Mouse (Mus musculus): ENCODE results near the gene Fam208a. TPM values are rescaled to one million over a fixed set of nuclear protein-coding genes. Genes with fewer than 3 reads are reported as not detected.

Gene Fam208a
- total RNA-seq, 1 experiment: 51.8 TPM

DNA sequence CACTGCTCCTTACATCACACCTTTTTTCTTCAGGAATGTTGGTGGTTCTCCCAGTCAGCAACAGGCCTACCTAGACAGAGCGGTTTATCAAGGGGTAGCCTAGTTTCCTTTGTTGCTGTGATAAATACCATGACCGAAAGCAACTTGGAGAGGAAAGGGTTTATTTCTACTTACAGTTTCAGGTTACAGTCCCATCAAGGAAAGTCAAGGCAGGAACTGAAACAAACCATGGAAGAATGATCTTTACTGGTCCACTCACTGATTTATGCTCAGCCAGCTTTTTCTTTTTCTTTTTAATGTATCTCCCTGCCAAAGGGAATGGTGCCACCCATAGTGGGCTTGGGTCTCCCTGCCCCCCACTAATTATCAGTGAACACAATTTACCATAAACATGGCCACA, 22.7 kb upstream of the Fam208a start:
- DNase-seq (ENCODE audit: low read depth, low spot score): no peak
- TF ChIP-seq CHD2 (IDR thresholded peaks at IDR 0.05; ENCODE audit: low read depth, low read length) (no peak), ZC3H11A (IDR thresholded peaks at IDR 0.05; ENCODE audit: borderline replicate concordance, low read depth, low read length) (no peak), HCFC1 (IDR thresholded peaks at IDR 0.05; ENCODE audit: borderline replicate concordance, insufficient read depth, low read length) (no peak), MAFK (IDR thresholded peaks at IDR 0.05; ENCODE audit: insufficient read depth, low read depth, low read length) (no peak), ZNF384 (IDR thresholded peaks at IDR 0.05; ENCODE audit: low read depth, low read length) (no peak)
- in situ Hi-C loops (cut with MboI; ENCODE audit: low sequenced_read_pairs in 2 of 2, unreplicated experiment in 2 of 2): loop anchor here (5.0 to 10.0 kb wide), 2 partner anchors 219 to 221 kb away; no protein-coding TSS in a partner anchor
- Histone ChIP-seq H3K9me3 (ENCODE audit: control insufficient read depth, insufficient read depth, low read depth, low read length) (no peaks in the 10 kb centered on the region), H3K4me3 (ENCODE audit: insufficient read depth in 1 of 2, low read depth in 1 of 2, low read length in 2 of 2, poor library complexity in 1 of 2, severe bottlenecking in 1 of 2) (no peak overlapping the region), H3K4me1 (ENCODE audit: control insufficient read depth in 2 of 2, insufficient read depth in 2 of 2, low read length in 2 of 2, poor library complexity in 1 of 2) (no peaks in the 10 kb centered on the region), H3K36me3 (ENCODE audit: control insufficient read depth, insufficient read depth, low read length, poor library complexity, severe bottlenecking) (peaks cover 10% of the 10 kb centered on the region), H3K27ac (ENCODE audit: insufficient read depth, low read depth, low read length, poor library complexity, severe bottlenecking) (no peak overlapping the region), H3K9ac (ENCODE audit: insufficient read depth, low read depth, low read length, poor library complexity, severe bottlenecking) (no peak overlapping the region)

DNA sequence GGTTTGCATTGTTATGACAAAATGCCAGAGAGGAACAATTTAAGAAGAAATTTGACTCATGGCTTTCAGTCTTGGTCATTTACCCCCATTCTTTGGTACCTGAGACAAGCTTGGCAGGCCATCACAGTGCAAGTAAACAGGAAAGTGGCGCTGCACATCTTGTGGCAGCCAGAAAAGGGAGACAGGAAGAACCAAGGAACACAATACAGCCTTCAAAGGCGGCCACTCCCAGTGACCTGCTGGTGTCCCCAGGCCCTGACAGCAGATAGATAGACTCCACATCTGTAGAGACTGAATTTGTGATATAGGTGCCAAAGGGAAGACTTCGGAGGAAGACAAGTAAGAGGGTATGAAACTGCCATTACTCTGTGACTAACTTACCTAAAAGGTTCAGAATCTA, 20.4 kb upstream of the Fam208a start:
- Histone ChIP-seq H3K4me1 (ENCODE audit: control insufficient read depth in 2 of 2, insufficient read depth in 2 of 2, low read length in 2 of 2, poor library complexity in 1 of 2) (no peaks in the 10 kb centered on the region), H3K36me3 (ENCODE audit: control insufficient read depth, insufficient read depth, low read length, poor library complexity, severe bottlenecking) (no peaks in the 10 kb centered on the region; the same call in 1 of the 2 replicates), H3K9ac (ENCODE audit: insufficient read depth, low read depth, low read length, poor library complexity, severe bottlenecking) (no peak overlapping the region), H3K4me3 (ENCODE audit: insufficient read depth in 1 of 2, low read depth in 1 of 2, low read length in 2 of 2, poor library complexity in 1 of 2, severe bottlenecking in 1 of 2) (no peak overlapping the region), H3K27ac (ENCODE audit: insufficient read depth, low read depth, low read length, poor library complexity, severe bottlenecking) (no peak overlapping the region), H3K9me3 (ENCODE audit: control insufficient read depth, insufficient read depth, low read depth, low read length) (no peaks in the 10 kb centered on the region)
- no peak for TF ChIP-seq ZC3H11A (IDR thresholded peaks at IDR 0.05; ENCODE audit: borderline replicate concordance, low read depth, low read length)
- no peak for TF ChIP-seq HCFC1 (IDR thresholded peaks at IDR 0.05; ENCODE audit: borderline replicate concordance, insufficient read depth, low read length)
- no peak for TF ChIP-seq CHD2 (IDR thresholded peaks at IDR 0.05; ENCODE audit: low read depth, low read length)
- no peak for TF ChIP-seq ZNF384 (IDR thresholded peaks at IDR 0.05; ENCODE audit: low read depth, low read length)
- TF ChIP-seq MAFK (IDR thresholded peaks at IDR 0.05; ENCODE audit: insufficient read depth, low read depth, low read length): no peak
- DNase-seq (ENCODE audit: low read depth, low spot score): no peak
- in situ Hi-C loops (cut with MboI; ENCODE audit: low sequenced_read_pairs in 2 of 2, unreplicated experiment in 2 of 2): loop anchor here (5.0 to 10.0 kb wide), 2 partner anchors 221 to 223 kb away; no protein-coding TSS in a partner anchor

DNA sequence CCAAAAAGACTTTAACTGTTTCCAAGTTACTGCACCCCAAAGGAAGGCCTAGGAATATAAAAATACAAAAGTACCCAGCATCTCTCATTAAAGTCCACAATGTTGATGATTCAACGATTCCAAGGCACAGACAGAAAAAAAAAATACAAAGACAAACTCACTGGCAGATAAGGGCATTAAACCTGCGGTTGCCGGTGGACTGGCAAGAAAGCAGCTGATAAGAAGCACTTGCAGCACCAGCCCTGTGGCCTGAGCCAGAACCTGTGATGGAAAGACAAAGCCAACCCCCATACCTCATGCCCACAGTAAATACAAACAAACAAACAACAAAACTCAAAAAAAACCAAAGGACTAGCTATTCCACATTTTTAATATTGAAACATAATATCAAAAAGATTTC, 19.0 kb upstream of the Fam208a start:
- in situ Hi-C loops (cut with MboI; ENCODE audit: low sequenced_read_pairs in 2 of 2, unreplicated experiment in 2 of 2): loop anchor here (5.0 to 10.0 kb wide), 3 partner anchors 155 to 225 kb away; no protein-coding TSS in a partner anchor
- Histone ChIP-seq H3K4me3 (ENCODE audit: insufficient read depth in 1 of 2, low read depth in 1 of 2, low read length in 2 of 2, poor library complexity in 1 of 2, severe bottlenecking in 1 of 2) (no peak overlapping the region), H3K27ac (ENCODE audit: insufficient read depth, low read depth, low read length, poor library complexity, severe bottlenecking) (no peak overlapping the region), H3K36me3 (ENCODE audit: control insufficient read depth, insufficient read depth, low read length, poor library complexity, severe bottlenecking) (no peaks in the 10 kb centered on the region), H3K4me1 (ENCODE audit: control insufficient read depth in 2 of 2, insufficient read depth in 2 of 2, low read length in 2 of 2, poor library complexity in 1 of 2) (no peaks in the 10 kb centered on the region), H3K9ac (ENCODE audit: insufficient read depth, low read depth, low read length, poor library complexity, severe bottlenecking) (no peak overlapping the region), H3K9me3 (ENCODE audit: control insufficient read depth, insufficient read depth, low read depth, low read length) (no peaks in the 10 kb centered on the region)
- no peak for DNase-seq (ENCODE audit: low read depth, low spot score)
- TF ChIP-seq CHD2 (IDR thresholded peaks at IDR 0.05; ENCODE audit: low read depth, low read length): no peak

DNA sequence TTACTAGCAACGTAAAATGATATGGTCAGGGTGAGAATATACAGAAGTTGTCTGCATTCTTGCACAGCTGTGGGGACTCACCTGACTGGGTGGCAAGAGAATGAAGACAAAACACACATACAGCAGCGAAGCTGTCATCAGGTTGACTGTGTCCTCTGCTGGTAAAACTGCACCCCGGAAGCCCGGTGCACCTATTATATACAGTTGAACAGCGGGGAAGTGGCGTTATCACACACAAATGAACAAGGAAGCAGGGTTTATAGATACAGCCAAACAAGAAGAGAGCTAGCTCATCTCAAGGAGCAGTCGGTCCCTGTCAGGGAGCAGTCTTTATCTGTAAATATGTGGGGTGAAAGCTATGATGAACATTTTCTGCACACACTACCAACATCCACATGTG, 17.1 kb upstream of the Fam208a start:
- H3K4me1 ChIP-seq (ENCODE audit: control insufficient read depth in 2 of 2, insufficient read depth in 2 of 2, low read length in 2 of 2, poor library complexity in 1 of 2): no peaks in the 10 kb centered on the region
- H3K27ac ChIP-seq (ENCODE audit: insufficient read depth, low read depth, low read length, poor library complexity, severe bottlenecking): no peak overlapping the region
- no peak for TF ChIP-seq HCFC1 (IDR thresholded peaks at IDR 0.05; ENCODE audit: borderline replicate concordance, insufficient read depth, low read length)
- no peak for TF ChIP-seq CHD2 (IDR thresholded peaks at IDR 0.05; ENCODE audit: low read depth, low read length)
- no peak for TF ChIP-seq ZC3H11A (IDR thresholded peaks at IDR 0.05; ENCODE audit: borderline replicate concordance, low read depth, low read length)
- TF ChIP-seq ZNF384 (IDR thresholded peaks at IDR 0.05; ENCODE audit: low read depth, low read length): no peak
- no peak for TF ChIP-seq MAFK (IDR thresholded peaks at IDR 0.05; ENCODE audit: insufficient read depth, low read depth, low read length)
- no peaks in the 10 kb centered on the region for H3K36me3 ChIP-seq (ENCODE audit: control insufficient read depth, insufficient read depth, low read length, poor library complexity, severe bottlenecking)
- H3K9me3 ChIP-seq (ENCODE audit: control insufficient read depth, insufficient read depth, low read depth, low read length): no peaks in the 10 kb centered on the region
- H3K4me3 ChIP-seq (ENCODE audit: insufficient read depth in 1 of 2, low read depth in 1 of 2, low read length in 2 of 2, poor library complexity in 1 of 2, severe bottlenecking in 1 of 2): no peak overlapping the region
- no peak overlapping the region for H3K9ac ChIP-seq (ENCODE audit: insufficient read depth, low read depth, low read length, poor library complexity, severe bottlenecking)
- in situ Hi-C loops (cut with MboI; ENCODE audit: low sequenced_read_pairs in 2 of 2, unreplicated experiment in 2 of 2): loop anchor here in 1 of 2 experiments (10.0 kb wide), 1 partner anchor 157 kb away; no protein-coding TSS in a partner anchor
- DNase-seq (ENCODE audit: low read depth, low spot score): no peak

DNA sequence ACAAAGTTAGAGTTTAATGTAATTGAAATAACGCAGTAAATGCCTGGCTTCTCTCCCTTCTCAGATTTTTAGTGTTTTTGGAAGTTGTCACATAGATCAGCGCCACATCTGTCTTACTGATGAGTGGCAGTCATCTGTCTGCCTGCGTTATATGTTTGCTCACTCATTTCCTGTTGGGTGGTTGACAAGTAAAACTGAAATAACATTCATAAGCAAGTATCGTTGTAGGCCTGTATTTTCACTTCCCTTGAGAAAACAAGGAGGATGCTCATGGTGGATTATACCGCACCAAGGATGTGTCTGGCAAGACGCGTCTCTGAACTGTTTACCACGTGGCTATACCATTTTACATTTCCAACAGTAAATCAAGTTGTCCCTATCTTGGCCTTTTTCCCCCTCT, 15.9 kb upstream of the Fam208a start:
- Histone ChIP-seq H3K9ac (ENCODE audit: insufficient read depth, low read depth, low read length, poor library complexity, severe bottlenecking) (no peak overlapping the region), H3K27ac (ENCODE audit: insufficient read depth, low read depth, low read length, poor library complexity, severe bottlenecking) (no peak overlapping the region), H3K4me1 (ENCODE audit: control insufficient read depth in 2 of 2, insufficient read depth in 2 of 2, low read length in 2 of 2, poor library complexity in 1 of 2) (no peaks in the 10 kb centered on the region), H3K36me3 (ENCODE audit: control insufficient read depth, insufficient read depth, low read length, poor library complexity, severe bottlenecking) (no peaks in the 10 kb centered on the region), H3K9me3 (ENCODE audit: control insufficient read depth, insufficient read depth, low read depth, low read length) (no peaks in the 10 kb centered on the region), H3K4me3 (ENCODE audit: insufficient read depth in 1 of 2, low read depth in 1 of 2, low read length in 2 of 2, poor library complexity in 1 of 2, severe bottlenecking in 1 of 2) (no peak overlapping the region)
- in situ Hi-C loops (cut with MboI; ENCODE audit: low sequenced_read_pairs in 2 of 2, unreplicated experiment in 2 of 2): loop anchor here in 1 of 2 experiments (10.0 kb wide), 1 partner anchor 158 kb away; no protein-coding TSS in a partner anchor
- no peak for DNase-seq (ENCODE audit: low read depth, low spot score)
- TF ChIP-seq MAFK (IDR thresholded peaks at IDR 0.05; ENCODE audit: insufficient read depth, low read depth, low read length) (no peak), CHD2 (IDR thresholded peaks at IDR 0.05; ENCODE audit: low read depth, low read length) (no peak), HCFC1 (IDR thresholded peaks at IDR 0.05; ENCODE audit: borderline replicate concordance, insufficient read depth, low read length) (no peak), ZNF384 (IDR thresholded peaks at IDR 0.05; ENCODE audit: low read depth, low read length) (no peak), ZC3H11A (IDR thresholded peaks at IDR 0.05; ENCODE audit: borderline replicate concordance, low read depth, low read length) (no peak)

Measured in ES-E14 (cell line).